Mouse (Mus musculus) adrenal gland, postnatal 36 days (tissue): ENCODE measurements around the gene Zbtb9. TPM values are rescaled to one million over a fixed set of nuclear protein-coding genes. Genes with fewer than 3 reads are reported as not detected.

Experiments
- DNase-seq, 2 experiments: peaks; one replicate each; pipeline ENCODE4 v3.0.0; 2021; ENCODE audit warnings: mixed read lengths in 1 of 2
- microRNA-seq: library from miRNA; unstranded; fragments of <30 nt; microRNA quantifications from one replicate; pipeline ENCODE4 v1.2.0, GENCODE M21; 2021
- total RNA-seq, 2 experiments: library from RNA; stranded (reverse); gene quantifications; 2 replicates each; pipeline ENCODE4 v1.2.3; 2021

The Zbtb9 gene
- total RNA-seq, 2 experiments from 2014 or later = 9.9 to 10.5 TPM

DNA sequence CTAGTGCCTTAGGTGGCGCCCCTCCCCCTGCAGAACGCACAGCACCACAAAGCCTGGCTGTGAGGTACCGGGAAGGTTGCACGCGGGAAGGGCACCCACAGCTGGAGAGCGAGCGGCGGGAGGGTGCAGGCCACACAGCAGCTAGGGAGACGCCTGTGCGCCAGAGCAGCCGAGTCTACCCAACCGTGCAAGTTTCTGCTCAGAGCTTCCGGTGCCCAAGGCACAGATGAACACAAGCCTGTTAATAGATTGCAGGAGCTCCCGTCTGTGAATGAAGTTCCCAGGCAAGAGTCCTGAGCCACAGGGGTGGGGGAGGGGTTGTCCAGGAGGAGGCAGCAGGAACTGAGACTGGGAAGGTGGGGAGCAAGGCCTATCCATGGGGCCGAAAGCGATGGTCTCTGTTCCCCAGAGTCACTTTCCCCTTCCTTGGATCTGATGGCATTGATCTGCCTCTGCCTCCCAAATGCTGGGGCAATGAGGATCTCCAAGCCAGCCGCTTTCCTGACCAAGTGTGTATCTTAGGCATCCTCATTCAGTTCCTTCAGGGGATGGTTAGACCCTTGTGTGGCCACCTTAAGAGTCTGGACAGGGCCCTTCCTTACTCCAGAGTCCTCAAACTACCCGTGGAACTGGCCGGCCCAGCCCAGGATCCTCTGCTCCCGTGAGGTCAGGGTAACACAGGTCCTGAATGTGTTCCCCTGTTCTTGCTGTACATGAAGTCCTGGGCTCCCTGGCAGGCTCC, 67.5 kb downstream of the Zbtb9 start:
- no peak for DNase-seq

- peak; percentile 39 to 49 for DNase-seq
These were observed 68.2 kb downstream of the Zbtb9 start for GRCm38 (mm10) chr17:27041046-27041786.

DNA sequence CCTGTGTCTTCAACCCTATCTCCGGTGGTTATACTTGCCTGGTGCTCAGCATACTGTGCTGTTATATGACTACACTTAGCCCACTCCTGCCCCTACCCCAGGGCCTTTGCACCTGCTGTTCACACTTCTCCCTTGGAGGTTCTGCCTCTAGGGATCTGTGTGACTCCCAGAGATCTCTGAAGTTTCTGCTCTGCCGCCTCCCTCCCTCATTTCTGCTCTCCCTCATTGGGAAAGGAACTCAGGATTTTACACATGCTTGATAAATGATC, 68.8 kb downstream of the Zbtb9 start:
- DNase-seq = no peak

DNA sequence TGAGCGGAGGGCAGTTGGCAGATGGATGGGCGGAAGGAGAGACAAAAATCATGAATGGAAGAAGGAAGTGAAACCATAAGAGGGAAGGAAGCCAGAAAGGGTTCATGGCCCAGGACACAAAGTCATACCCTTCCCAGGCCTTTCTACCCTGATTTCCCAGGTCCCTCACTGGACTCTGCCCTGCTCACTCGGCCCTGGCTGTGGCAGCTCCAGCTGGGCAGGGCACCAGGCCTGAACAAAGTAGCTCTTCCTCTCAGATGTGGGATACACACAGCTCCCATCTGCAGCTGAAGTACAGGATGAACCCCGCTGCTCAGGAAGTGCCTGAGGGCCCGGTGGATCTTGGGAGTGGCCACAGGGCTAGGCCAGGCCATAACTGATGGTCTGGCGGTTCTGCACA, 69.9 kb downstream of the Zbtb9 start:
- no peak for DNase-seq

- no peak for DNase-seq
These were observed 72.2 kb downstream of the Zbtb9 start for GRCm38 (mm10) chr17:27045164-27045563.

DNA sequence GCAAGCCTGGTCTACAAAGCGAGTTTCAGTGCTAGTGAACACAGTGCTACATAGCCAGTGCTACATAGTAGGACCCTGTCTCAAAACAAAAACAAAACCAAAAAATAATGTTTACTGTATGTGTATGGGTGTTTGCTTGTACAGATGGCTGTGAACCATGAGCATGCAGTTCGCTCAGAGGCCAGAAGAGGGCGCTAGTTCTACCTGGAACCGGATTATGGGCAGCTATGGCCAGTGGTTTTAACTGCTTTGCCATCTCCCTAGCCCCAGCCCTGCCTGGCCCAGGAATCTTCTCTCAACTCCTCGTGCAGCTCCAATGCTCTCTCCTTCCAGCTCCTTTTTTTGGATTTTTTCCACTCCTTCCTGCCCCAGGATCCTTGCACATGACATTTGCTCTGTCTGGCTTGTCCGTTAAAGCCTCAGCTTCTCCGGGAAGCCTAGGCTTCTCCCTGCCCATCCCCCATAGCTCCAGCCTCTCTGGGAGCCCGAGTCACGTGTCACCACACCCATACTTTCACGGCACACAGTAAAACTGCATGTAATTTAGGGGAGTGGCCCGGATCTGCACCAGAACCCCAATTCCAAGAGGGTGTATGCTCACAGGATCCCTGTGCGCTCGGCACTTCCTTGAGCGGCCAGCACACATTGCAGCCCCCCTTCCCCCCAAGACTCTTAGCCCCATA, 74.9 kb downstream of the Zbtb9 start:
- DNase-seq = no peak

DNA sequence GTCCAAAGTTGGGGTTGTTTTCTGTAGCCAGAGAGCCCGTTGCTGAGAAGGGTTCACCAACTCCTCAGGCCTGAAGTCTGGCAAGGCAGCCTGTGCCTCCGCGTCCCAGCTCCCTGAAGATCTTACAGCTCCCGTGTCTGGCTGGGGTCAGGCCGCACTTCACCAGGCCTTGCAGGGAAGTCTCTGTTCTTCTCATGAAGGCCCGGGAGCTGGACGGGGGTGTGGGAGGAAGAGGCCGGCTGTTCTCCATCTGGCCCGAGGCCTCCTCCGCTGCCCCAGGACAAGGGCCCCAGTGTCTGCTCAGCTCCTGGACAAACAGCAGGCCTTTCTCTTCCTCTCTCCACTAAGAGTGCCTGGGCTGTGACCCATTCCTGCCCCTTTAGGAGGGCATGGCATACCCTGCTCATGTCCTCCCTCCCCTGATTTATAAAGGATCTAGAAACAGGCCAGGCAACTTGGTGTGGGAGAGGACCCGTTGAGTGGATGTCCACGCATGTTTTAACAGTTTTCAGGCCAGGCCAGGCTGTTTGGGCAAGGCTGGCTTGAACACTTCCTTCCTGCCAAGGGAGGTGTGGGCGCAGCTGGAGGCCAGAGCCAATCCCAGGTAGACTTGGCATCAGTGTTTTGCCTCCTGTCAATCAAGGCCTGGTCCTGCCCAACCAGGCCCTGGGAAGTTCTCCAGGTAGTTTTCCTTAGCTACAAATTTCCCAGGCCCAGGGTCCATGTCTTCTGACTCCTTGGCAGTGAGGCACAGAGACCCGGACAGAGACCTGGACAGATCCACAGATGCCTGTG, 75.7 kb downstream of the Zbtb9 start:
- no peak for DNase-seq

- DNase-seq = no peak
These were observed 77.9 kb downstream of the Zbtb9 start for GRCm38 (mm10) chr17:27050853-27051252.

DNA sequence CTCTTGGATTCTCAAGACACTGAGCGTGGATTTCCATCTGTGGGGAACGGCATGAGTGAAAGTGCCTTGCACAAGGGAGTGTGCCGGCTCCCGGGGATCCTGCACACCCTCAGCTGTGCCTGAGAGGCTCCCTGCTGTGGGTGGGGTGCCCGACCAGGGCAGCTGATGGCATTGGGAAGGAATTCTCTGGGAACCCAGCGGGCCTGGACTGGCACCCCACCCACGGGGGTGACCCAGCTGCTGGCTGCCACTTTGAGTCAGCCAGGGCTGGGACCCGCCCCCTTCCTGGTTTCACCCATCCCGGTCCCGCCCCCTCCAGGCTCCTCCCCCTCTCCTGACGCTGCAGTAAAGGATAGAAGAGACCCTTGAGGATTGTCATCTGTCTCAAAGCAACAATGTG, 78.5 kb downstream of the Zbtb9 start:
- DNase-seq = peak; percentile 63 to 87

- peak; percentile 65 to 77 for DNase-seq
These were observed 83.2 kb downstream of the Zbtb9 start for GRCm38 (mm10) chr17:27056170-27056569.

DNA sequence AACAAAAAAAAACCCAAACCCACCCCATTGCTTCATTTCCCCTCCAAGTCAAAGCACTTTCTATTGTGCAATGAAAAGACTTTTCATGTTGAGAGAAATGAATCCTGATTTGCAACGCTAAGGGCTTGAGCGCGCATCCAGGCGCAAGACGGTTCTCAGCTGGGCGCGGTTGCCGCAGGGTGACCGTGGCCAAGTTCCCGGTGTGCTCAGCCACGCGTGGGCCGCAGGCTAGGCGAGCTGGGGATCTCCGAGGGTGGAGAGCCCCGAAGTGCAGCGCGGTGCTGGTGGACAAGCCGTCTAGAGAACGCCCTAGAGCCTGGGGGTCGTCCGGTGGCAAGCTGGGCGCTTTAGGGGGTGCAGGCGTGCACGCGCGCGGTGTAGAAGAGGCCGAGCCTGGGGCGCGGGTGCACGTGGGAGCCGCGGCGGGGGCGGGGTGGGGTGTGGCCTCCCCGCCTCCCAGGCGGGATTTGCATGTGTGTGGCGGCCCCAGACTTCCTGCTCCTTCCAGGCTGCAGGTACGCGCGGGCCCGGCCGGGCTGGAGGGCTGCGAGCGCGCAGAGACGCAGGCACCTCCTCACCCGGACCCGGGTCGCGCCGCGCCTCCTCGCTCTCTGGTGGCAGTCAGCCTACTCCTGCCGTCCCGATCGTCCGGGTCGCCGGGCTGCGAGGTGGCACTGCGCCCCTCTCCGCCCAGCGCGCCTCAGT, 84.0 kb downstream of the Zbtb9 start, which contains the start of gene Itpr3:
Itpr3 (plus strand) TSS at position 493 of the 705 bp plus-strand sequence.
- DNase-seq = peak; percentile 85 to 88

DNA sequence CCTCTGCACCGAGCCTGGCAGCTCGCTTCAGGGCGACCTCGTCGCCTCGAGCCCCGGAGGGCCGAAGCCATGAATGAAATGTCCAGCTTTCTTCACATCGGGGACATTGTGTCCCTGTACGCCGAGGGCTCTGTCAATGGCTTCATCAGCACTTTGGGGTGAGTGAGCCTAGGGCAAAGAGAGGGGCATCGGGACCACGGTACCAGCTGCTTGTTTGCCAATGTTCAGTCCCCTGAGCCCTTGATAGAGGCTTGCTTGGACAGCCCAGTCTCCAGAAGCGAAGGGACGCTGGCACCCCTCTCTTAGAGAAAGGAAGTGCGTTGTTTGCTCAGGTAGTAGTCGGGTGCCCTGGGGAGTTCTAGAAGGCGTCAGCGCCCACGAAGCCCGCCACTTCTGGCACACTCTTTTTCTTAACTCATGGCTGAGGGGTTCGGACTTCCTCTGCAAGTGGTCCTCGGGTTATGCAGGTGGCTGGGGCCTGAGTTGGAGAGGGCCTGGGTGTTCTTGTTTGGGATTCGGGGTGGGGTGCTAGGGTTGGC, 84.6 kb downstream of the Zbtb9 start:
- DNase-seq = no peak

Small RNA genes within 50 kb of the gene (microRNA-seq; reads per million reads assigned to microRNA genes)
- gene Mir3083 = not detected
- gene Mir6968 = 5.7 reads per million, percentile 16 among the genes with 10 or more reads in this experiment

Other genes with a start within 250 kb of the Zbtb9 start
- gene Bnip1, start 192.1 kb upstream of the Zbtb9 start, total RNA-seq = 10 to 100 TPM; 24.7 to 27.2 TPM
- gene Nkx2-5, start 128.2 kb upstream of the Zbtb9 start, total RNA-seq = not detected
- 1 to 10 TPM; 1.7 to 1.9 TPM for gene Kifc5b, start 56.1 kb upstream of the Zbtb9 start, total RNA-seq
- gene Phf1, start 40.1 kb upstream of the Zbtb9 start, total RNA-seq = 10 to 100 TPM; 34.2 to 37.9 TPM
- gene Cuta, start 33.6 kb upstream of the Zbtb9 start, total RNA-seq = 100 to 1,000 TPM; 129 to 165 TPM
- gene Syngap1, start 31.9 kb upstream of the Zbtb9 start, total RNA-seq = 10 to 100 TPM; 11.4 to 18.6 TPM
- 10 to 100 TPM; 29.3 to 42.4 TPM for gene Bak1, start 55.8 kb downstream of the Zbtb9 start, total RNA-seq
- 1 to 10 TPM; 5.9 to 6.3 TPM for gene Itpr3, start 84.1 kb downstream of the Zbtb9 start, total RNA-seq
- 100 to 1,000 TPM; 245 to 370 TPM for gene Uqcc2, start 160.7 kb downstream of the Zbtb9 start, total RNA-seq
- 1 to 10 TPM in 1 of 2 experiments, under 1 TPM in 1; 0.82 to 3.7 TPM for gene Ip6k3, start 194.6 kb downstream of the Zbtb9 start, total RNA-seq
- 10 to 100 TPM; 66.5 to 76.6 TPM for gene Lemd2, start 231.3 kb downstream of the Zbtb9 start, total RNA-seq